Mouse (Mus musculus) myocyte (in vitro differentiated cells): Measurements from ENCODE around the gene Slmap. TPM values are rescaled to one million over a fixed set of nuclear protein-coding genes. Genes with fewer than 3 reads are reported as not detected.

Source experiments
- H3K27me3 ChIP-seq: one replicate; pipeline ENCODE4 v1.6.1; 2011; ENCODE audit not compliant: control insufficient read depth, insufficient read depth, insufficient read length
- H3K36me3 ChIP-seq: one replicate; pipeline ENCODE4 v1.6.1; 2011; ENCODE audit not compliant: control insufficient read depth, insufficient read depth
- H3K4me2 ChIP-seq: one replicate; pipeline ENCODE4 v1.6.1; 2011; ENCODE audit warnings: low read depth, control low read depth
- H3K4me3 ChIP-seq: one replicate; pipeline ENCODE4 v1.5.1; 2011; ENCODE audit warnings: mild to moderate bottlenecking, control low read depth, moderate library complexity
- H3K79me2 ChIP-seq: one replicate; pipeline ENCODE4 v1.6.1; 2011; ENCODE audit not compliant: control insufficient read depth, insufficient read depth
- H3ac ChIP-seq: one replicate; pipeline ENCODE4 v1.6.1; 2011; ENCODE audit not compliant: control insufficient read depth, insufficient read length
- CEBPB ChIP-seq: IDR thresholded peaks from 2 replicates; pipeline ENCODE4 v1.6.1; 2011; ENCODE audit warnings: mild to moderate bottlenecking, moderate library complexity; ENCODE audit not compliant: poor library complexity, insufficient read depth, severe bottlenecking
- E2F4 ChIP-seq: IDR thresholded peaks from one replicate; pipeline ENCODE4 v1.6.1; 2011; ENCODE audit warnings: mild to moderate bottlenecking, control low read depth, moderate library complexity; ENCODE audit not compliant: insufficient read depth
- MAX ChIP-seq: IDR thresholded peaks from one replicate; pipeline ENCODE4 v1.6.1; 2011; ENCODE audit warnings: low read depth, mild to moderate bottlenecking, control low read depth
- MYOD1 ChIP-seq, 3 experiments: IDR thresholded peaks; one replicate each; pipeline ENCODE4 v1.6.1; 2011; ENCODE audit warnings: control low read depth in 2 of 3, low read depth in 2 of 3, mild to moderate bottlenecking in 2 of 3, moderate library complexity in 1 of 3; ENCODE audit not compliant: insufficient read length in 2 of 3, control insufficient read depth in 1 of 3
- MYOG ChIP-seq, 3 experiments: IDR thresholded peaks; one replicate each; pipeline ENCODE4 v1.6.1; 2011; ENCODE audit warnings: control low read depth in 2 of 3, low read depth in 2 of 3, mild to moderate bottlenecking in 2 of 3; ENCODE audit not compliant: insufficient read length in 2 of 3, control insufficient read depth in 1 of 3, insufficient read depth in 1 of 3
- POLR2A ChIP-seq: IDR thresholded peaks from one replicate; pipeline ENCODE4 v1.6.1; 2011; ENCODE audit warnings: low read depth, mild to moderate bottlenecking, control low read depth, moderate library complexity; ENCODE audit not compliant: insufficient read length
- POLR2AphosphoS2 ChIP-seq: IDR thresholded peaks from one replicate; pipeline ENCODE4 v1.6.1; 2011; ENCODE audit warnings: low read depth, control low read depth; ENCODE audit not compliant: insufficient read length
- REST ChIP-seq: IDR thresholded peaks from one replicate; pipeline ENCODE4 v1.6.1; 2011; ENCODE audit warnings: mild to moderate bottlenecking, control low read depth, moderate library complexity; ENCODE audit not compliant: insufficient read depth, insufficient read length
- SRF ChIP-seq: IDR thresholded peaks from one replicate; pipeline ENCODE4 v1.6.1; 2011; ENCODE audit warnings: low read depth; ENCODE audit not compliant: control insufficient read depth, insufficient read length
- TCF12 ChIP-seq: IDR thresholded peaks from one replicate; pipeline ENCODE4 v1.6.1; 2011; ENCODE audit warnings: mild to moderate bottlenecking, control low read depth; ENCODE audit not compliant: poor library complexity, insufficient read depth, severe bottlenecking
- TCF3 ChIP-seq: IDR thresholded peaks from one replicate; pipeline ENCODE4 v1.6.1; 2011; ENCODE audit warnings: low read depth, control low read depth; ENCODE audit not compliant: insufficient read length
- USF1 ChIP-seq: IDR thresholded peaks from one replicate; pipeline ENCODE4 v1.6.1; 2011; ENCODE audit warnings: low read depth, mild to moderate bottlenecking, control low read depth, moderate library complexity
- polyA plus RNA-seq: library from polyadenylated mRNA; unstranded; fragments of >200 nt; fragmentation: generic; extraction: Trizol; gene quantifications from one replicate; pipeline ENCODE4 v1.2.1, GENCODE M21; 2012; ENCODE audit warnings: missing spikeins

Slmap gene
- polyA plus RNA-seq, 1 experiment = 15.5 TPM

GRCm38 (mm10) chr14:26431919-26432318 lies 102.8 kb downstream of the Slmap start:
- no peak overlapping the region for H3K4me2 ChIP-seq
- H3K79me2 ChIP-seq = no peaks in the 10 kb centered on the region
- TF ChIP-seq MYOG (IDR thresholded peaks at IDR 0.05; ENCODE audit: control insufficient read depth in 1 of 3, insufficient read depth in 1 of 3, insufficient read length in 2 of 3, low read depth in 2 of 3) = no peak
- no peak for TF ChIP-seq TCF3
- no peak for TF ChIP-seq POLR2A
- no peak for TF ChIP-seq TCF12
- TF ChIP-seq REST = no peak
- no peak for TF ChIP-seq E2F4
- TF ChIP-seq CEBPB = no peak
- TF ChIP-seq SRF = no peak
- no peak for TF ChIP-seq POLR2AphosphoS2
- no peak for TF ChIP-seq USF1
- H3K27me3 ChIP-seq = no peaks in the 10 kb centered on the region
- H3ac ChIP-seq = no peak overlapping the region
- H3K4me3 ChIP-seq = no peak overlapping the region
- peaks cover 20% of the 10 kb centered on the region for H3K36me3 ChIP-seq

GRCm38 (mm10) chr14:26420231-26420630 lies 114.5 kb downstream of the Slmap start:
- TF ChIP-seq MYOG (IDR thresholded peaks at IDR 0.05; ENCODE audit: control insufficient read depth in 1 of 3, insufficient read depth in 1 of 3, insufficient read length in 2 of 3, low read depth in 2 of 3) (no peak), TCF3 (no peak), MAX (no peak), POLR2A (no peak), CEBPB (no peak), POLR2AphosphoS2 (no peak), TCF12 (no peak), E2F4 (no peak), MYOD1 (IDR thresholded peaks at IDR 0.05; ENCODE audit: control insufficient read depth in 1 of 3, insufficient read length in 2 of 3, low read depth in 2 of 3) (no peak), REST (no peak), SRF (no peak), USF1 (no peak)
- Histone ChIP-seq H3K79me2 (no peaks in the 10 kb centered on the region), H3ac (no peak overlapping the region), H3K27me3 (no peaks in the 10 kb centered on the region), H3K4me3 (no peak overlapping the region), H3K4me2 (no peak overlapping the region), H3K36me3 (peaks cover 48% of the 10 kb centered on the region)

- Histone ChIP-seq H3K4me3 (no peak overlapping the region), H3ac (no peak overlapping the region), H3K36me3 (peaks cover 40% of the 10 kb centered on the region), H3K4me2 (no peak overlapping the region), H3K27me3 (no peaks in the 10 kb centered on the region), H3K79me2 (no peaks in the 10 kb centered on the region)
- no peak for TF ChIP-seq MYOD1 (IDR thresholded peaks at IDR 0.05; ENCODE audit: control insufficient read depth in 1 of 3, insufficient read length in 2 of 3, low read depth in 2 of 3)
- no peak for TF ChIP-seq MYOG (IDR thresholded peaks at IDR 0.05; ENCODE audit: control insufficient read depth in 1 of 3, insufficient read depth in 1 of 3, insufficient read length in 2 of 3, low read depth in 2 of 3)
- TF ChIP-seq CEBPB = no peak
These were observed 116.8 kb downstream of the Slmap start for GRCm38 (mm10) chr14:26417956-26418355.

- H3K36me3 ChIP-seq = peaks cover 33% of the 10 kb centered on the region
- no peak for TF ChIP-seq SRF
- no peak for TF ChIP-seq TCF12
- no peak for TF ChIP-seq MYOG (IDR thresholded peaks at IDR 0.05; ENCODE audit: control insufficient read depth in 1 of 3, insufficient read depth in 1 of 3, insufficient read length in 2 of 3, low read depth in 2 of 3)
- no peak for TF ChIP-seq POLR2AphosphoS2
- no peak for TF ChIP-seq E2F4
- no peak for TF ChIP-seq POLR2A
- no peak for TF ChIP-seq CEBPB
- no peak for TF ChIP-seq REST
- no peak for TF ChIP-seq MAX
- TF ChIP-seq USF1 = no peak
- TF ChIP-seq TCF3 = no peak
- TF ChIP-seq MYOD1 (IDR thresholded peaks at IDR 0.05; ENCODE audit: control insufficient read depth in 1 of 3, insufficient read length in 2 of 3, low read depth in 2 of 3) = no peak
- no peaks in the 10 kb centered on the region for H3K79me2 ChIP-seq
- H3ac ChIP-seq = no peak overlapping the region
- H3K27me3 ChIP-seq = no peaks in the 10 kb centered on the region
- H3K4me2 ChIP-seq = no peak overlapping the region
- no peak overlapping the region for H3K4me3 ChIP-seq
These were observed 117.6 kb downstream of the Slmap start for GRCm38 (mm10) chr14:26417088-26417487.

- Histone ChIP-seq H3K4me2 (no peak overlapping the region), H3K27me3 (no peaks in the 10 kb centered on the region), H3K36me3 (peaks cover 15% of the 10 kb centered on the region)
These were observed 121.2 kb downstream of the Slmap start for GRCm38 (mm10) chr14:26413581-26413980.

More at GRCm38 (mm10) chr14:26413581-26413980, 121.2 kb downstream of the Slmap start:
- Histone ChIP-seq H3ac (no peak overlapping the region), H3K4me3 (no peak overlapping the region), H3K79me2 (no peaks in the 10 kb centered on the region)
- TF ChIP-seq POLR2A (no peak), REST (no peak), MAX (no peak), TCF12 (no peak), MYOG (IDR thresholded peaks at IDR 0.05; ENCODE audit: control insufficient read depth in 1 of 3, insufficient read depth in 1 of 3, insufficient read length in 2 of 3, low read depth in 2 of 3) (no peak), USF1 (no peak), SRF (no peak), TCF3 (no peak), E2F4 (no peak), POLR2AphosphoS2 (no peak), CEBPB (no peak), MYOD1 (IDR thresholded peaks at IDR 0.05; ENCODE audit: control insufficient read depth in 1 of 3, insufficient read length in 2 of 3, low read depth in 2 of 3) (no peak)
